Mouse (Mus musculus) MEL (cell line): ENCODE data around the gene Slc13a4. TPM values are rescaled to one million over a fixed set of nuclear protein-coding genes. Genes with fewer than 3 reads are reported as not detected.

Experiments used
- DNase-seq: peaks from one replicate; pipeline ENCODE4 v3.0.0; 2011; ENCODE audit warnings: low read depth, low spot score
- H3K27ac ChIP-seq: 2 replicates; pipeline ENCODE4 v1.5.1; 2012; ENCODE audit warnings: low read depth, mild to moderate bottlenecking, control low read depth, low read length, moderate library complexity; ENCODE audit not compliant: control insufficient read depth
- H3K27me3 ChIP-seq, 2 experiments: fragments of 150-350 bp in 1 of 2; sonication (generic) in 1 of 2; 2 replicates each; pipeline ENCODE4 v1.6.1; 2012; ENCODE audit warnings: low read length in 2 of 2, mild to moderate bottlenecking in 2 of 2, improper control_type of control experiment in 1 of 2, moderate library complexity in 1 of 2; ENCODE audit not compliant: insufficient read depth in 2 of 2, control insufficient read depth in 1 of 2
- H3K36me3 ChIP-seq, 2 experiments: 2 replicates each; pipeline ENCODE4 v1.6.1; 2012 to 2014; ENCODE audit warnings: low read length in 2 of 2, improper control_type of control experiment in 1 of 2, inconsistent platforms in 1 of 2, mild to moderate bottlenecking in 1 of 2; ENCODE audit not compliant: insufficient read depth in 2 of 2, control insufficient read depth in 1 of 2
- H3K4me1 ChIP-seq, 2 experiments: fragments of 150-350 bp in 1 of 2; sonication (generic) in 1 of 2; 2 replicates each; pipeline ENCODE4 v1.6.1; 2012; ENCODE audit warnings: low read length in 2 of 2, improper control_type of control experiment in 1 of 2, mild to moderate bottlenecking in 1 of 2; ENCODE audit not compliant: insufficient read depth in 2 of 2, control insufficient read depth in 1 of 2
- H3K4me3 ChIP-seq, 2 experiments: fragments of 150-350 bp in 1 of 2; sonication (generic) in 1 of 2; 2 replicates each; pipeline ENCODE4 v1.5.1; 2012; ENCODE audit warnings: low read depth in 2 of 2, low read length in 2 of 2, mild to moderate bottlenecking in 2 of 2, moderate library complexity in 2 of 2, control low read depth in 1 of 2, improper control_type of control experiment in 1 of 2; ENCODE audit not compliant: control insufficient read depth in 1 of 2, insufficient read depth in 1 of 2
- H3K79me2 ChIP-seq: 2 replicates; pipeline ENCODE4 v1.6.1; 2012; ENCODE audit warnings: mild to moderate bottlenecking, low read length, moderate library complexity; ENCODE audit not compliant: control insufficient read depth, poor library complexity, insufficient read depth
- H3K9ac ChIP-seq: 2 replicates; pipeline ENCODE4 v1.6.1; 2012; ENCODE audit warnings: low read depth, mild to moderate bottlenecking, control low read depth, low read length, moderate library complexity; ENCODE audit not compliant: control insufficient read depth, poor library complexity, severe bottlenecking
- H3K9me3 ChIP-seq: fragments of 150-350 bp; sonication (generic); replicated peaks from 2 replicates; pipeline ENCODE4 v1.6.1; 2012; ENCODE audit warnings: mild to moderate bottlenecking, low read length, improper control_type of control experiment, moderate library complexity; ENCODE audit not compliant: insufficient read depth
- BHLHE40 ChIP-seq: IDR thresholded peaks from 2 replicates; pipeline ENCODE4 v1.6.1; 2012; ENCODE audit warnings: low read depth, mild to moderate bottlenecking, inconsistent platforms, low read length, improper control_type of control experiment, borderline replicate concordance
- CHD2 ChIP-seq: IDR thresholded peaks from 2 replicates; pipeline ENCODE4 v1.6.1; 2011; ENCODE audit warnings: low read length, improper control_type of control experiment
- CTCF ChIP-seq, 3 experiments: IDR thresholded peaks in 2 of 3; conservative IDR thresholded peaks in 1 of 3; 2 replicates each; pipeline ENCODE4 v1.5.1; 2011 to 2012; ENCODE audit warnings: low read length in 3 of 3, low read depth in 2 of 3, mild to moderate bottlenecking in 2 of 3, improper control_type of control experiment in 1 of 3, inconsistent platforms in 1 of 3, mixed read lengths in 1 of 3, moderate library complexity in 1 of 3; ENCODE audit not compliant: control insufficient read depth in 1 of 3, insufficient read depth in 1 of 3, poor library complexity in 1 of 3, severe bottlenecking in 1 of 3
- ELF1 ChIP-seq: IDR thresholded peaks from 2 replicates; pipeline ENCODE4 v1.6.1; 2014; ENCODE audit warnings: low read depth, mild to moderate bottlenecking, inconsistent platforms, low read length, improper control_type of control experiment, moderate library complexity
- EP300 ChIP-seq, 2 experiments: IDR thresholded peaks; 2 replicates each; pipeline ENCODE4 v1.6.1; 2011; ENCODE audit warnings: improper control_type of control experiment in 2 of 2, low read length in 2 of 2, low read depth in 1 of 2, mild to moderate bottlenecking in 1 of 2
- ETS1 ChIP-seq: IDR thresholded peaks from 2 replicates; pipeline ENCODE4 v1.6.1; 2012; ENCODE audit warnings: low read depth, mild to moderate bottlenecking, inconsistent platforms, low read length, improper control_type of control experiment, moderate library complexity
- GATA1 ChIP-seq: IDR thresholded peaks from 2 replicates; pipeline ENCODE4 v1.6.1; 2011; ENCODE audit warnings: low read depth, low read length, improper control_type of control experiment
- HCFC1 ChIP-seq: IDR thresholded peaks from 2 replicates; pipeline ENCODE4 v1.6.1; 2012; ENCODE audit warnings: low read depth, mild to moderate bottlenecking, inconsistent platforms, low read length, improper control_type of control experiment, moderate library complexity
- MAX ChIP-seq: IDR thresholded peaks from 2 replicates; pipeline ENCODE4 v1.6.1; 2011; ENCODE audit warnings: low read length, improper control_type of control experiment
- MAZ ChIP-seq: IDR thresholded peaks from 2 replicates; pipeline ENCODE4 v1.6.1; 2012; ENCODE audit warnings: low read depth, mild to moderate bottlenecking, inconsistent platforms, low read length, improper control_type of control experiment
- MXI1 ChIP-seq: IDR thresholded peaks from 2 replicates; pipeline ENCODE4 v1.6.1; 2011; ENCODE audit warnings: mild to moderate bottlenecking, low read depth, low read length, improper control_type of control experiment
- MYC ChIP-seq: IDR thresholded peaks from 2 replicates; pipeline ENCODE4 v1.6.1; 2011; ENCODE audit warnings: low read depth, mild to moderate bottlenecking, low read length, improper control_type of control experiment, moderate library complexity
- NRF1 ChIP-seq: IDR thresholded peaks from 2 replicates; pipeline ENCODE4 v1.6.1; 2014; ENCODE audit warnings: low read depth, mild to moderate bottlenecking, inconsistent platforms, low read length, improper control_type of control experiment, moderate library complexity; ENCODE audit not compliant: poor library complexity, insufficient read depth, severe bottlenecking
- RAD21 ChIP-seq: IDR thresholded peaks from 2 replicates; pipeline ENCODE4 v1.6.1; 2011; ENCODE audit warnings: mild to moderate bottlenecking, low read depth, low read length, improper control_type of control experiment
- RCOR1 ChIP-seq: IDR thresholded peaks from 2 replicates; pipeline ENCODE4 v1.6.1; 2012; ENCODE audit warnings: low read depth, mild to moderate bottlenecking, inconsistent platforms, low read length, improper control_type of control experiment
- TAL1 ChIP-seq: IDR thresholded peaks from 2 replicates; pipeline ENCODE4 v1.6.1; 2012; ENCODE audit warnings: mild to moderate bottlenecking, inconsistent platforms, low read length, moderate library complexity, mixed read lengths
- TBP ChIP-seq: IDR thresholded peaks from 2 replicates; pipeline ENCODE4 v1.8.0; 2011; ENCODE audit warnings: low read depth, low read length, improper control_type of control experiment
- TCF12 ChIP-seq: IDR thresholded peaks from 2 replicates; pipeline ENCODE4 v1.6.1; 2014; ENCODE audit warnings: low read depth, mild to moderate bottlenecking, inconsistent platforms, low read length, improper control_type of control experiment, moderate library complexity
- UBTF ChIP-seq: IDR thresholded peaks from 2 replicates; pipeline ENCODE4 v1.6.1; 2012; ENCODE audit warnings: low read depth, mild to moderate bottlenecking, inconsistent platforms, low read length, improper control_type of control experiment, moderate library complexity, borderline replicate concordance; ENCODE audit not compliant: insufficient read depth
- USF2 ChIP-seq, 2 experiments: IDR thresholded peaks; 2 replicates each; pipeline ENCODE4 v1.6.1; 2011 to 2012; ENCODE audit warnings: improper control_type of control experiment in 2 of 2, low read length in 2 of 2, borderline replicate concordance in 1 of 2, inconsistent platforms in 1 of 2, low read depth in 1 of 2, mild to moderate bottlenecking in 1 of 2; ENCODE audit not compliant: insufficient read depth in 1 of 2
- ZC3H11A ChIP-seq: IDR thresholded peaks from 2 replicates; pipeline ENCODE4 v1.6.1; 2012; ENCODE audit warnings: low read depth, mild to moderate bottlenecking, inconsistent platforms, low read length, improper control_type of control experiment
- ZNF384 ChIP-seq: IDR thresholded peaks from 2 replicates; pipeline ENCODE4 v1.6.1; 2012; ENCODE audit warnings: low read depth, mild to moderate bottlenecking, inconsistent platforms, low read length, improper control_type of control experiment
- polyA plus RNA-seq, 2 experiments: library from polyadenylated mRNA; stranded (reverse) in 1 of 2; unstranded in 1 of 2; fragments of >175 nt in 1 of 2; fragments of >200 nt in 1 of 2; gene quantifications; 2 replicates each; pipeline versions ENCODE4 v1.2.1 to v1.2.4; 2012; ENCODE audit warnings: low replicate concordance in 2 of 2, low read depth in 1 of 2; ENCODE audit not compliant: insufficient read length in 2 of 2, insufficient read depth in 1 of 2, missing spikeins in 1 of 2
- total RNA-seq: library from RNA; depleted of rRNA; stranded (reverse); fragments of 300-350 nt; gene quantifications from 2 replicates; pipeline ENCODE4 v1.2.3, GENCODE M21; 2012

Gene Slc13a4
- total and polyA plus RNA-seq, 3 experiments = 0.14 TPM; not detected in 2

DNA sequence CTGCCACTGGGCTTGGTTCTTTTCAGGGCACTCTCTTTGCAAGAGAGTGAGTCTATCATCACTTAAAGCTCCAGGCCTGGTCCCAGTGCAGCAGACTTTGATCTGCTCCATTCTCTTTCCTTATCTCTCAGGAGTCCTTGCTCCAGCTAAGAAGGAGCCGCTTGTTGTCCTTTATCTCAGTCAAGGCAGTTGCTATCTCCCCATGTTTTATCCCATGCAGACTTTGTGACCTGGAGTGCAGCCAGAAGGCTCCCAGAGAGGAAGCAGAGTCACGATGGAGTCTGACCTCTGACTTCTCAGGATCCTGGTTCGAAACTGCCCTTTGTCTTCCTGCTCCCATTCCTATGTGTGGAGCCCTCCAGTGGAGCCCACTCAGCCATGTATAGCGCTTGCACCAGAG, 13.2 kb upstream of the Slc13a4 start:
- TF ChIP-seq ZC3H11A = no peak
- TF ChIP-seq ETS1 = peak; percentile 30; the same call in 1 of the 2 replicates
- TF ChIP-seq GATA1 = peak; percentile 68
- TF ChIP-seq TBP = no peak
- TF ChIP-seq TCF12 = peak; percentile 60; the same call in 1 of the 2 replicates
- no peak for TF ChIP-seq NRF1
- TF ChIP-seq EP300 (IDR thresholded peaks at IDR 0.05; ENCODE audit: low read depth in 1 of 2, low read length in 2 of 2) = peak; percentile 52 to 54; a peak in 3 of 4 replicates
- TF ChIP-seq, all 39 proteins: peak for 4
- Histone ChIP-seq H3K9me3 (no peaks in the 10 kb centered on the region), H3K36me3 (peaks cover 0 to 2% of the 10 kb centered on the region in 2 experiments; a peak in 1 of 4 replicates), H3K27me3 (peaks cover 1 to 3% of the 10 kb centered on the region in 2 experiments), H3K9ac (no peak overlapping the region), H3K4me1 (peaks cover 0 to 13% of the 10 kb centered on the region in 2 experiments; a peak in 2 of 4 replicates), H3K4me3 (no peak overlapping the region), H3K79me2 (no peaks in the 10 kb centered on the region), H3K27ac (no peak overlapping the region)
- DNase-seq = peak; percentile 19

- no peak for TF ChIP-seq CTCF (IDR thresholded peaks at IDR 0.05 in 2 of 3, conservative IDR thresholded peaks at IDR 0.05 in 1 of 3; ENCODE audit: control insufficient read depth in 1 of 3, insufficient read depth in 1 of 3, low read depth in 2 of 3, low read length in 3 of 3, poor library complexity in 1 of 3, severe bottlenecking in 1 of 3)
- no peak for TF ChIP-seq MAZ
- no peak for TF ChIP-seq ETS1
- no peak for TF ChIP-seq CHD2
- no peak for TF ChIP-seq USF2 (IDR thresholded peaks at IDR 0.05; ENCODE audit: borderline replicate concordance in 1 of 2, insufficient read depth in 1 of 2, low read depth in 1 of 2, low read length in 2 of 2)
- no peak for TF ChIP-seq UBTF
- no peak for TF ChIP-seq TBP
- no peak for TF ChIP-seq BHLHE40
- no peak for TF ChIP-seq MXI1
- no peak for TF ChIP-seq RAD21
- no peak for TF ChIP-seq MYC
- TF ChIP-seq ZNF384 = no peak
- TF ChIP-seq ELF1 = no peak
- TF ChIP-seq RCOR1 = no peak
- TF ChIP-seq TAL1 = no peak
- TF ChIP-seq HCFC1 = no peak
- TF ChIP-seq MAX = no peak
- Histone ChIP-seq H3K27ac (no peak overlapping the region), H3K4me1 (peaks cover 0 to 13% of the 10 kb centered on the region in 2 experiments; a peak in 2 of 4 replicates), H3K9ac (no peak overlapping the region), H3K4me3 (peak overlapping the region; percentile 9 to 10; a peak in 3 of 4 replicates), H3K9me3 (no peaks in the 10 kb centered on the region), H3K79me2 (no peaks in the 10 kb centered on the region), H3K27me3 (peaks cover 1 to 13% of the 10 kb centered on the region in 2 experiments), H3K36me3 (peaks cover 0 to 2% of the 10 kb centered on the region in 2 experiments; a peak in 1 of 4 replicates)
- DNase-seq = no peak
Measured at GRCm38 (mm10) chr6:35319850-35320249, 11.9 kb upstream of the Slc13a4 start.
